Mouse (Mus musculus) cerebellum, postnatal 4 days (tissue): ENCODE data around the gene Vasp.

Experiments
- DNase-seq, 2 experiments: peaks; one replicate each; pipeline ENCODE4 v3.0.0; 2022; ENCODE audit warnings: low spot score in 2 of 2, mixed read lengths in 1 of 2

The Vasp gene

GRCm38 (mm10) chr7:19271238-19272172, at the start of gene Vasp:
Vasp (minus strand) TSS chr7:19271817.
- peak; percentile 38 to 63 for DNase-seq

- no peak for DNase-seq
Observed at GRCm38 (mm10) chr7:19320637-19321036, 49.0 kb upstream of the Vasp start.

GRCm38 (mm10) chr7:19319906-19320305, 48.3 kb upstream of the Vasp start:
- DNase-seq: peak; percentile 85 to 94

DNA sequence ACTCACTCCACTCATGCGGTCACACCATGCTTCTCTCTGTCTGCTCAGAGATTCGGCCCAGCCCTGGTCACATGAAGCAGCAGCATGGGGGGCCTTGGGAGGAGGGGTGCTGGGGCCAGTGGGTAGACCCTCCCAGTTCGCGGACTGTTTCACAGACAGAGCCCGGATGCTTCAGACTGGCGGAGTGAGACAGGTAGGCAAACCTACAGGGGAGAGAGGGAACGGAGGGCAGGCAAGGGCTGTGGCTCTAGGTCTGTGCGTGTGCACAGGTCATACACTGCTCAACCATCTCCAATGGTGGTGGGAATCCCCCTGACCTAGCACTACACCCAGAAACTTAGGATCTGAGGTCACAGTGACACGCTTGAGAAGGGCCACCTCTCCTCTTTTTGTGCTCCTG, 47.8 kb upstream of the Vasp start:
- no peak for DNase-seq

DNA sequence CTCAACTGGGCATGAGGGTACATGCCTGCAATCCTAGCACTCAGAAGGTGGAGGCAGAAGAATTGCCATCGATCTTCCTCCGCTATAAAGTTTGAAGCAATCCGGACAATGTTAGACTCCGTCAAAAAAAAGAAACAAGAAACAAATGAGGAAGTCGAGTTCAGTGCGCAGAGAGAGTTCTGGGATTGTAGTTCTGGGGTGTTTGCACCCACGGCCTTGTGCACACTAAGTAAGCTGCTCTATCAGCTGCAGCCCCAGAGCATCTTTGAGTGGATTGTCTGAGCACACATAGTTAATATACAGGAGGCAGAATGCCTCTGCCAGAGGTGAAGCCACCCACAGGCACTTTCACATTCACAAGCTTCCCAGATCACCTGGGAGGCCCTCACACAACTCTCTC, 47.1 kb upstream of the Vasp start:
- no peak for DNase-seq

- DNase-seq: no peak
Observed at GRCm38 (mm10) chr7:19318201-19318600, 46.6 kb upstream of the Vasp start.

- DNase-seq: no peak
Observed at GRCm38 (mm10) chr7:19316451-19317161, 45.0 kb upstream of the Vasp start.

GRCm38 (mm10) chr7:19314033-19314432, 42.4 kb upstream of the Vasp start:
- no peak for DNase-seq

GRCm38 (mm10) chr7:19311991-19312390, 40.4 kb upstream of the Vasp start:
- no peak for DNase-seq

DNA sequence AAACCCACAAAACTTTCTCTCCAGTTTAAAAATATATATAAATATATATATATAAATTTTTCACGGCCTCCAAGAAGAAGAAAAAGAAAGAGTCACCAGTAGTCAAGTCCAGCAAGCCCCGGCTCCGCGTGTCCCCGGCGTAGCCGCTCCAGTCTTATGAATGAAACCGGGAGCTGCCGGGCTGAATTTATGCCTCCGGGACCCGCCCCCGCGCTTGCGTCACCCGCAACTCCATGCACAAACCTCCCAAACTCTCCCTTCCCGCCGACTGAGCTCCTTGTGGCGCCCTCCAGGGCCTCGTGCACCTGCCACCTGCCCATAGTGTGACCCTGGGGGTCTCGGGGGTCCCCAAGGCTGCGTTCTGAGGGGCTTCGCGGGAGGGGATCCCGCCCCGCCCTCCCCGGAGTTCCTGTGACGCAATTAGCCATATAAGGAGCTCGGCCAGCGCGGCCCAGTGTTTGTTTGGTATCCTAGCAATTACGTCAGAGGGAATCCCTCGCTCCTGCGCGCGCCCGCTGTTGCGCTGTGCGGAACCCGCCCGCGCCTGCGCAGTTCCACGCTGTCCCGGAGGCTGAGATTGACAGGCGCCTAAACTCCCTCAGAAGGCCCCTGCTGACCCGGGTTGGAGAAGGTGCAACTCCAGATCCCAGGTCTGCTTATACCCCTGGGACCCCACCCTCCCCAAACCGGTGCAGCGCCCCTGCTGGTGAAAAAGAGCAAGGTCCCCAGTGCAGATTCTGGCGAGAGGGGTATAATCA, 38.4 kb upstream of the Vasp start, which contains the start of gene Fosb:
Gene Fosb (minus strand): TSS at position 168 of the 758 bp plus-strand sequence.
- peak; percentile 88 to 95 for DNase-seq

DNA sequence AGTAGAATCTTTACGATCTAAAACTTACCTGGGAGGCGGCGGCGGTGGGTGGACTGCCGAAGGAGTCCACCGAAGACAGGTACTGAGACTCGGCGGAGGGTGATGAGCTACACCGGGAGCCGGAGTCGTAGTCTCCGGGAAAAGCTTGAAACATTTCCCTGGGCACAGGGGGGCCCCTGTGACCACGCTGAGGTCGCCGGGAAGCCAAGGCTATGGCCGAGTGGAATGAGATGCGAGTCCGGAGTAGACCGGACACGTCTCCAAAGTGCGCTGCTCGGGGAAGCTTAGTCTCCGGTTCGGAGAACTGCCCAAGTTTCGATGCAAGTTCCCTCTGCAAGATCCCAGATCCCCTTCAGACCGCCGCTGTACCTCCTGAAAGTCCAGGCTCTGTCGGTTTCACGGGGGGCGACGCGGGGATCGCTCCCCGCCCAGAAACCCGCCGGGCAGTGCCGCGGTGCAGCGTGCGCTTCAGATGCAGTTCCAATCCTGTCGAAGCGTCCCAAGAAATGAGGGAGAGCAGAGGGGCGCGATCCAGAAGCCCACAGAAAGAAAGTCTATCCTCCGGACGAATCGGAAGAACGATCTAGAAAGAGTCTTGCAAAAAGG, 37.8 kb upstream of the Vasp start:
- no peak for DNase-seq

DNA sequence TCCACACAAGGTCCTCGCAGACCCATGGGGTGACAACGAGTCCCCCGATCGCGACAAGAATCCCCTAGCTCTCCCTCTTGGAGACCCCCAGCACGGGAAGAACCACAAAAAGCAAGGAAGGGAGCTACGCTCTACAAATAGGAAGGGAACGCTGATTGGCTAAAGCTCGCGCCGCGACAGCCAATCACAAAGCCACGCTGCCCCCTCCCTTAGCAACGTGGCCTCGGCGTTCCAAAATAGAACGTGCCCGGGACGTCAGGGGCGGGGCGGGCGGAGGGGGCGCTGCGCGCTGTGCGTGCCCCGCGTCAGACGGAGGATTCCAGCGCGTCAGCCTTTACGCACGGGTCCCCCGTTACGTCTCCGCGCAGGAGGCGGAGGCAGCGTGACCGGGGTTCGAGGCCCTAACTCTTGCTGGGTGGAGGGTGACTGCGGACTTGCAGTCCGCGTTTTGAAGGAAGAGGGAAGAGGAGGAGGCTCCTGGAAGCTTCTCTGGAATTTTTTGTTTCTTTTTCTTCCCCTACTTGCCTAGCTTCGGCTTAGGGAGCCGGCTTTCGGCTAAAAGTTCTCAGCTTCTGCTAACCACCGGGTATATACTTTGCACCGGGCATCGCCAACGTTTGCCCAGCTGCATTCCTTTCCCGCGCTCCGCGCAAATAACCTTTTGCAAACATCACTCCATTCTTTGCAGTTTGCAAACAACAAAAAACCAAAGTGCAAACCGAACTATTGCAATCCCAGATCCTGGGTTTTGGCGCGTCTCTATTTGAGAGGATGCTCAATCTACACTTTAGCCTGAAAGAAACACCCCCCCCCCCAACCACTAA, 37.0 kb upstream of the Vasp start:
- DNase-seq: peak; percentile 93 to 96

DNA sequence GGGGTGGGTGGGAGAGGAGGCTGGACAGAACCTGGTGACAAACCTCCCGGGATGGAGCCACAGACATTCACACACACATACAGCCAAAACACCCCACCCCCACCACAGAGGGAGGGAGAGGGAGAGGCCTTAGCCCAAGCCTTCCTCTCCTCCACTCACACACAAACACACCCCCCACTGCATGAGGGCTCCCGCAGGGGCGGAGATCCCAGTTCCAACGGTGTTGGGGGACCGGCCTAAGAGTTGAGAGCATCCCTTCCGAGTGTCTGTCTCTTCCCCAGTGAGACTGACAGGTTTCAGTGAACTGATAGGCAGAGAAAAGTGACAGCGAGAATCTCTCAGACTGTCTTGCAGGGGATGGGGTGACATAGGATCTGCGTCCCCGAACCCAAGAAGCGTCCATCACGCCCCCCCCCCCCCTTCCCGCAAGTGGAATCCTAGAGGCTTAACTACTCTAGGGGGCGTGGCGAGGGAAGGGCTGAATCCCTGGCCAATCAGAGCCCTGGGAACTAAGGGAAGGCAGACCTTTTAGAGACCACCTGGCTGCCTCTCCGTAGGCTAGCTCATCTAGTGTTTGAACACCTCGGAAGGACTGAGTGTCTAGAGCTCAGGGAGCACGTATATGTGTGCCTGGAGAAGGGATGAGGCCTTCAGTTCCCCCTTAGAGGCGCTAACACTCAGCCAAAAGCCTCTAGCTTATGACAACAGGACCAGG, 36.3 kb upstream of the Vasp start:
- DNase-seq: peak in 1 of 2 experiments; percentile 64

DNA sequence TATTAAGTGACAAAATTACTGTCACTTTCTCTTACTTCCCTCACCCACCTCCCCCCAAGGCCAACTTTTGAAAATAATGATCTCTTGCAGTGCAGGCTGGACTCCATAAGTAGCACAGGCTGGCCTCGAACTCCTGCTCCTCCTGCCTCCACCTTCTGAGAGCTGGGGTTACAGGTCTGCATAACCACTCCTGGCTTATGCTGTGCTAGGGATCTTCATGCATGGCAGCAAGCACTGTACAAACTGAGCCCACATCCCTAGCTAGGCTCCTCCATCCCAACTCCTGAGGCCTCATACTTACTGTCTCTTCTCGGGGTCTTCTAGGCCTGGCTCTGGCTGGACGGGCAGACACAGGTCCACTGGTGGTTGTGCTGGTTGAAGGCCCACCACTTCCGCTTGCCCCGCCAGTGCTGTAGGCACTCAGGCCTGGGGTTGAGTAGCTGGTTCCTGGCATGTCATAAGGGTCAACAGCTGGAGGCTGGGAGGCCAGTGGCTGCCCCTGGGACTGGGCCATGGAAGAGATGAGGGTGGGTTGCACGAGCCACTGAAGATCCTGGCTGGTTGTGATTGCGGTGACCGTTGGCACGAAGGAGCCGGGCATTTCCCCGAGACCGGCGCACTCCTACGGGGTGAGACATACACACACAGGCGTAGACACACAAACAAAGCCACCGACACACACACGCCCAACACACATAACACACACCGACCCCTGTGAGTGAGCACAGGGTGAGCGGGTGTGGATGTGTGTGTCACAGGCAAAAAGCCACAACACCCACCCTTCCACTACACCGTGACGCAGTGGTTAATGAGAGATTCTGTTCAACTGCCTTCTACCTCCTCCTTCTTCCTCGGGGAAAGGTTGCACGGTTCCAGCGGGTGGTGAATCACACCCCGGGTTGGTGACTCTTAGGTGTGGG, 35.5 kb upstream of the Vasp start:
- no peak for DNase-seq

GRCm38 (mm10) chr7:19305796-19306765, 34.5 kb upstream of the Vasp start:
- DNase-seq: no peak

DNA sequence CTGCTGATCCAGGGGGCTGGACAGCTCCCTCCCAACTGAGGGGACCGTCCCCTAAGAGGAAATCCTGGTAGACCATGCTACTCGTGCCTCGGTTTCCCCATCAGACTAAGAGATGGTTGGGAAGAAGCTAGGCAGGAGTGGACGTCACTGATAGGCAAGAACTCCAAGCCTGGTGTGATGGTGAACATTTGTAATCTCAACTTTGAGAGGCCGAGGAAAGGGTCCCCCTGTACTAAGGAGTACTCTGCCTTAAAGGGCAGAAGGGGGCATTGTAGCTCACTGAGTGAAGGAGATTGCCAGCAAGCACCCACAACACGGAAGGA, 33.8 kb upstream of the Vasp start:
- DNase-seq: no peak

- DNase-seq: no peak
Observed at GRCm38 (mm10) chr7:19304501-19305412, 33.1 kb upstream of the Vasp start.
